Mouse (Mus musculus): ENCODE measurements around the gene Olfr308.

- no peak for TF ChIP-seq CTCF (conservative IDR thresholded peaks at IDR 0.05; ENCODE audit: low read length)
- TF ChIP-seq NANOG (IDR thresholded peaks at IDR 0.05; ENCODE audit: borderline replicate concordance, low read length) = no peak
Observed at GRCm38 (mm10) chr7:86344253-86344652, 18.8 kb upstream of the Olfr308 start.

Data from E14TG2a.4 (cell line).